Mouse (Mus musculus) small intestine, adult 2 months (tissue): ENCODE measurements around the gene Krt12. TPM values are rescaled to one million over a fixed set of nuclear protein-coding genes. Genes with fewer than 3 reads are reported as not detected.

Experiments used
- H3K27ac ChIP-seq: fragments of 200-500 bp; 2 replicates; pipeline ENCODE4 v1.5.1; 2012; ENCODE audit warnings: low read depth, low read length, control low read depth, inconsistent platforms; ENCODE audit not compliant: insufficient read depth
- H3K27me3 ChIP-seq: fragments of 200-500 bp; 2 replicates; pipeline ENCODE4 v1.6.1; 2012; ENCODE audit warnings: mild to moderate bottlenecking, moderate library complexity, low read length, inconsistent platforms; ENCODE audit not compliant: control insufficient read depth, insufficient read depth
- H3K36me3 ChIP-seq: fragments of 200-500 bp; 2 replicates; pipeline ENCODE4 v1.6.1; 2012; ENCODE audit warnings: mild to moderate bottlenecking, low read length, control low read depth, inconsistent platforms; ENCODE audit not compliant: control insufficient read depth, insufficient read depth
- H3K4me1 ChIP-seq: fragments of 200-500 bp; 2 replicates; pipeline ENCODE4 v1.6.1; 2012; ENCODE audit warnings: low read length, inconsistent platforms, mixed read lengths; ENCODE audit not compliant: control insufficient read depth, insufficient read depth, insufficient read length
- H3K4me3 ChIP-seq: fragments of 200-500 bp; 2 replicates; pipeline ENCODE4 v1.5.1; 2012; ENCODE audit warnings: low read depth, mild to moderate bottlenecking, control low read depth, inconsistent platforms, low read length, moderate library complexity
- CTCF ChIP-seq: fragments of 200-500 bp; IDR thresholded peaks from 2 replicates; pipeline ENCODE4 v1.5.1; 2012; ENCODE audit warnings: low read depth, mild to moderate bottlenecking, control low read depth, inconsistent platforms, low read length, moderate library complexity, mixed read lengths; ENCODE audit not compliant: insufficient replicate concordance, insufficient read length; ENCODE audit errors: extremely low read depth
- POLR2A ChIP-seq: fragments of 200-500 bp; IDR thresholded peaks from 2 replicates; pipeline ENCODE4 v1.6.1; 2012; ENCODE audit warnings: low read depth, mild to moderate bottlenecking, control low read depth, inconsistent platforms, low read length, moderate library complexity
- WGBS: fragments of 180-500 bp; shearing (Covaris S2); methylation state at CpG from one replicate; pipeline ENCODE4 v1.1.7; 2018; 5-methylcytosine and 5-hydroxymethylcytosine counted together
- polyA plus RNA-seq: library from polyadenylated mRNA; depleted of rRNA; stranded (reverse); fragments of >200 nt; gene quantifications from 2 replicates; pipeline ENCODE4 v1.2.3, GENCODE M21; 2012

The Krt12 gene
- polyA plus RNA-seq, 1 experiment = 9.5 TPM

DNA sequence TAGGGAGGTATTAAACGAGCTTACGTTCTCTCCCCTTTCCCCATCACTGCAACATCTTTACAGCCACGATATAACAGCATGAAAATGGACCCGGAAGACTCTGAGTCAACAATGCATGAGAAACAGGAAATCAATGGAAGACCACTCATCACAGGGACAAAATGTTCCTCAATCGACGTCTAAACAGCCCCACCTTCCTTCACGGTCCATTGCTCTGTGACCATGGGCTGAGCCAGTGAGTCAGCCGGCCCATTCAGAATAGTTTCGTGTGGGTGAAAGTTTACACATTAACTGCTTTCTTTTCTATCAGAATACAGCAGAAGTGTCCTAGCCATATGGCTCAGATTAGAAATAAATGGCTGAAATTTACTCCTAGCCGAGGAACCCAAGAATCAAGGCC lies 32.7 kb upstream of the Krt12 start:
- H3K4me1 ChIP-seq = peaks cover 18% of the 10 kb centered on the region
- H3K36me3 ChIP-seq = no peaks in the 10 kb centered on the region
- H3K27me3 ChIP-seq = no peaks in the 10 kb centered on the region
- peak overlapping the region; percentile 85 for H3K27ac ChIP-seq
- H3K4me3 ChIP-seq = no peak overlapping the region
- WGBS = 34% methylated on average over 10 of the region's 10 CpGs
- no peak for TF ChIP-seq POLR2A
- no peak for TF ChIP-seq CTCF

DNA sequence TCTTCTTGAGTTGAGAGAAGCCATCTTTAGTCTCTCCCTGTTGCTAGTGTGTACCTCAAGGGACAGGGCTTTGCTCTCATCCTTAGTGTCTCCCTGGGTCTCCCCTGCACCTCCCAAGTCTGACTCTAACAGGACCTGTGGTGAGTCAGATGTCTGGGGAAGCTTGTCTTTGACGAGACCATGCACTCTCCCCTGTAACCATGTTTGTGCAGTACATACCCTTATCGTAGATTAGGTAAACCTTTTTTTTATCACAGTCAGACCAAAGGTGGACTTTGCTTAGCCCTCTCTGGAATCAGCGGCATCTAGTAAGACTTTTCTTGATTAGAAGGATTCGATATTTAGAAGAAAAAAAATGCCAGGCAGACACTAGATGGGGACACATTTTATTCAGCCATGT lies 32.0 kb upstream of the Krt12 start:
- no peaks in the 10 kb centered on the region for H3K36me3 ChIP-seq
- peaks cover 13% of the 10 kb centered on the region for H3K4me1 ChIP-seq
- WGBS = 25% methylated on average over 4 of the region's 4 CpGs
- H3K27me3 ChIP-seq = no peaks in the 10 kb centered on the region
- TF ChIP-seq POLR2A (no peak), CTCF (no peak)
- peak overlapping the region; percentile 85; the same call in 1 of the 2 replicates for H3K27ac ChIP-seq
- H3K4me3 ChIP-seq = no peak overlapping the region

DNA sequence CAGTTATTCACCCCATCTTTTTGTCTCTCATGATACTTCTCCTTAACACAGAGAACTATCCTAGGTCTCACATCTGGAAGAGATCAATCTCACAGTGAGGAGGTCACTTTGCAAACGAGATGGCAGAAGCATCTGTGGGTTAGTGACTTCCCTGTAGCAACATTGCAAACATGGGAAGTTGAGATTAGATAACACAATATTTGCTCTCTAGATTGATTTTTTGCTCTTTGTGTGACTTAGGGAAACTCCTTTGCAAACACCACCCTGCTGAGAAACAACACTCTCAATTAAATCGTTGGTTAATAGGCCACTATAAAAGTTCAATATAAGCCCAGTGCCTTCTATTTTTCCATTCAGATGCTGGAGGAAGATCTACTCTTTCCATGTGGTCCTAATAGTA lies 26.7 kb upstream of the Krt12 start:
- 14% methylated on average over 2 of the region's 2 CpGs for WGBS
- H3K36me3 ChIP-seq = no peaks in the 10 kb centered on the region

DNA sequence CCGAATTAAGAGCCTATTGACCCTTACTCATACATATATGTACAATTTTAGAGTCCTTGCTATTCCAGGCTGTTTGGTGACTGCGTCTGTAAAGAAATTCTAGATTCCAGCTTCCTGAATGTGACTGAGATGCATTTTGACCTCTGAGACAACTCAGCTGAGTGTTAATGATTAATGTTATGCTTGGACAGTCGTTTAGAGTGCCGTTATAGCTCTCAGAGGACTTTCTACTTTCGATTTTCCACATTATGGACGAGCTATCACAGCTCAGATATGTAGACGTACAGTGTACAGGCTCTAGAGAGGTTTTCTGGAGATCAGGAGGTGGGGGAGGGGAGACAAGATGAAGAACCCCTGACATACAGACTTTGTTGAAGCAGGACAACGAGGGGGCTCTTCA lies 19.2 kb upstream of the Krt12 start:
- Histone ChIP-seq H3K36me3 (peaks cover 5% of the 10 kb centered on the region), H3K27me3 (no peaks in the 10 kb centered on the region), H3K4me1 (peaks cover 23% of the 10 kb centered on the region; the same call in 1 of the 2 replicates), H3K4me3 (no peak overlapping the region), H3K27ac (peak overlapping the region; percentile 98)
- TF ChIP-seq POLR2A (no peak), CTCF (no peak)
- WGBS = 13% methylated on average over 8 of the region's 8 CpGs

More for the DNA sequence above, 26.7 kb upstream of the Krt12 start:
- TF ChIP-seq CTCF (no peak), POLR2A (no peak)
- Histone ChIP-seq H3K27ac (no peak overlapping the region), H3K27me3 (no peaks in the 10 kb centered on the region), H3K4me1 (peaks cover 13% of the 10 kb centered on the region; the same call in 1 of the 2 replicates), H3K4me3 (no peak overlapping the region)

DNA sequence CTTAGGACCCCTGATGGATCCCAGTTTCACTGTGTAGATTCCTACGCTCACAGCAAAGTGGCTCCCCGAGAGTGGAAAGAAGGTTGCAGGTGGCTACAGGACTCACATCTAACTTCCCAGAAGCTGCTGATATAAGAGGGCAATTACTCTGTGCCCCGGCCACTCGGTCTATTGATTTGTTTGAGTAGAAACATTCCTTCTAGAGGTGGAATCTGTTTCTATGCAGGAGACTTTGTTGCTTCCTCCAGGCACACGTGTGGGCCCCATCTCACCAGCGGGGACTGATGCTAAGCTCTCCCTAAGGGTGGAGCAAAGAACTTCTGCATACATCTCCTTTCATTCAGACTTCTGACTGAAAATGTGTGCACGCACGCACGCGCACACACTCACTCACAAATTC lies 17.4 kb upstream of the Krt12 start:
- Histone ChIP-seq H3K4me3 (peak overlapping the region; percentile 30; the same call in 1 of the 2 replicates), H3K4me1 (peaks cover 20% of the 10 kb centered on the region), H3K27ac (peak overlapping the region; percentile 93), H3K27me3 (no peaks in the 10 kb centered on the region), H3K36me3 (peaks cover 21% of the 10 kb centered on the region)
- WGBS = 30% methylated on average over 10 of the region's 10 CpGs
- TF ChIP-seq CTCF (no peak), POLR2A (no peak)

DNA sequence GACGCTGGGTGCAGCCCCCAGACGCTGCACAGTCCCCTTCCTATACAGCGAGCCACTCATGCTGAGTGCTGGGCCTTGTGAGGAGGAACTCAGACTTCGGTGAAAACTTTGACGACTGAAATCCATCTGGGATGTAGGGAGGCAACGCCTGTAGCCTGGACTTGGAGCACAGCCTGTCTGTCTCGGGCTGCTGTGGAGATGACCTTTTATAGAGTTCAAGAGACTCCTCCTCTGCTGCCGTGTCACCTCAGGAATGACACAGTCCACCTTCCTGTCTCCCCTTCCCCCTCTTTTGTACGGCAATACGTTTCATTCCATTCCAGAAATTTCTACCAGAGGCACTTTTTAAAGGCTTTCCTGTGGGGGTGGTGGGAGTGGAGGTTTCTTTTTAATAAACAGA lies 15.9 kb upstream of the Krt12 start, which contains the start of gene Krt20:
Gene Krt20 (minus strand): TSS at position 179 of the 400 bp plus-strand sequence.
- TF ChIP-seq POLR2A = peak; percentile 98
- no peak for TF ChIP-seq CTCF
- Histone ChIP-seq H3K36me3 (peaks cover 35% of the 10 kb centered on the region), H3K27ac (peak within 1 kb of the TSS; percentile 82), H3K27me3 (no peaks in the 10 kb centered on the region), H3K4me1 (peaks cover 15% of the 10 kb centered on the region), H3K4me3 (peak within 1 kb of the TSS; percentile 74)
- WGBS = 17% methylated on average over 10 of the region's 10 CpGs

DNA sequence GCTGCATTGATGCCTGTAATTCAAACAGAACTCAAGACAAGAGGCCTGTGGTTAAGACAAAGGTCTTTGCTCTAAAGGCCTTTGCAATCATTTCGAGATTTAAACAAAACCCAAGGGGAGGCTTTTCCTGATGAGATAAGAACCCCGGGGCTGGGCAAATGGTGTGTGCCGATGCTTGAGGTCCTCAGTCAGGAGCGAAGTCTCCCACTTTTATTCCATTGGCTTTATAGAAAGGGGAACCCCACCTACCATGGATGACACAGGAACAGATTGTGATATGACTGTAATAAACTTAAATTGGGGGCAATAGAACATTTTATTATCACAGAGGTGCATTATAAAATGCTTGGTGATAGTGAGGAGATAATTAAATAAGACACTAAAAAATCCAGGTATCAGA lies 14.6 kb upstream of the Krt12 start:
- H3K27ac ChIP-seq = peak overlapping the region; percentile 94
- peak overlapping the region; percentile 67 for H3K4me3 ChIP-seq
- 0 out of 2 replicates have a peak, but pooled peaks have one; percentile 13 for TF ChIP-seq POLR2A
- TF ChIP-seq CTCF = no peak
- H3K4me1 ChIP-seq = peaks cover 8% of the 10 kb centered on the region
- H3K27me3 ChIP-seq = no peaks in the 10 kb centered on the region
- peaks cover 48% of the 10 kb centered on the region for H3K36me3 ChIP-seq
- 18% methylated on average over 4 of the region's 4 CpGs for WGBS
